Mouse (Mus musculus) kidney, postnatal 0 days (tissue): ENCODE measurements around the gene Ryr2. TPM values are rescaled to one million over a fixed set of nuclear protein-coding genes. Genes with fewer than 3 reads are reported as not detected.

Source experiments
- ATAC-seq: fragments of 200-750 bp; cut with Nextera tagmentation; replicated peaks from 2 replicates; pipeline ENCODE4 v1.8.0; 2017; ENCODE audit warnings: low read depth, moderate number of reproducible peaks, moderate TSS enrichment, moderate library complexity; ENCODE audit not compliant: low FRiP score
- DNase-seq: peaks from one replicate; pipeline ENCODE4 v3.0.0-alpha.2; 2016; ENCODE audit warnings: low spot score
- H3K27ac ChIP-seq: fragments of 300-500 bp; sonication (generic); 2 replicates; pipeline ENCODE4 v1.5.1; 2014; ENCODE audit warnings: mild to moderate bottlenecking
- H3K27me3 ChIP-seq: fragments of 300-500 bp; sonication (generic); 2 replicates; pipeline ENCODE4 v1.6.1; 2014; ENCODE audit warnings: low read length, mixed read lengths; ENCODE audit not compliant: insufficient read depth
- H3K36me3 ChIP-seq: fragments of 300-500 bp; sonication (generic); 2 replicates; pipeline ENCODE4 v1.6.1; 2014; ENCODE audit warnings: low read length, mixed read lengths; ENCODE audit not compliant: insufficient read depth
- H3K4me1 ChIP-seq: fragments of 300-500 bp; sonication (generic); replicated peaks from 2 replicates; pipeline ENCODE4 v1.6.1; 2014; ENCODE audit warnings: antibody characterized with exemption, low read length, mixed read lengths; ENCODE audit not compliant: insufficient read depth
- H3K4me2 ChIP-seq: fragments of 300-500 bp; sonication (generic); 2 replicates; pipeline ENCODE4 v1.6.1; 2014; ENCODE audit warnings: mild to moderate bottlenecking, low read length, moderate library complexity, mixed read lengths
- H3K4me3 ChIP-seq: fragments of 300-500 bp; sonication (generic); replicated peaks from 2 replicates; pipeline ENCODE4 v1.5.1; 2014; ENCODE audit warnings: low read depth, low read length
- H3K9ac ChIP-seq: fragments of 300-500 bp; sonication (generic); 2 replicates; pipeline ENCODE4 v1.6.1; 2014; ENCODE audit warnings: low read depth, low read length
- H3K9me3 ChIP-seq: fragments of 300-500 bp; sonication (generic); replicated peaks from 2 replicates; pipeline ENCODE4 v1.6.1; 2016; ENCODE audit warnings: low read length, inconsistent platforms, mixed read lengths
- CTCF ChIP-seq: IDR thresholded peaks from 2 replicates; pipeline ENCODE4 v1.5.1; 2016; ENCODE audit warnings: antibody characterized with exemption, low read depth, mild to moderate bottlenecking, moderate library complexity
- WGBS: fragments of 180-500 bp; shearing (Covaris S2); extraction: QIAGEN DNeasy Blood & Tissue Kit; methylation state at CpG from one replicate; pipeline ENCODE4 v1.1.7; 2014; 5-methylcytosine and 5-hydroxymethylcytosine counted together
- polyA plus RNA-seq: library from polyadenylated mRNA; unstranded; fragments of >200 nt; fragmentation: Nextera tagmentation; extraction: Ambion mirVana; gene quantifications from 2 replicates; pipeline ENCODE4 v1.2.1, GENCODE M21; 2015

Ryr2 gene
- polyA plus RNA-seq, 1 experiment from 2014 or later: 0.09 TPM

- Histone ChIP-seq H3K9me3 (no peaks in the 10 kb centered on the region), H3K9ac (no peak overlapping the region), H3K27me3 (no peaks in the 10 kb centered on the region), H3K4me2 (no peak overlapping the region), H3K4me3 (no peak overlapping the region), H3K27ac (no peak overlapping the region), H3K4me1 (no peaks in the 10 kb centered on the region), H3K36me3 (no peaks in the 10 kb centered on the region)
- DNase-seq (no peak), ATAC-seq (no peak)
- TF ChIP-seq CTCF: no peak
- WGBS: 71% methylated on average over 7 of the region's 7 CpGs
Measured at GRCm38 (mm10) chr13:12133549-12133948, 26.8 kb upstream of the Ryr2 start.

- no peak for ATAC-seq
Measured at GRCm38 (mm10) chr13:12132160-12132710, 25.5 kb upstream of the Ryr2 start.

GRCm38 (mm10) chr13:12129121-12129520 lies 22.4 kb upstream of the Ryr2 start:
- no peak overlapping the region for H3K4me3 ChIP-seq
- DNase-seq: no peak
- TF ChIP-seq CTCF: no peak
- no peaks in the 10 kb centered on the region for H3K9me3 ChIP-seq
- no peak overlapping the region for H3K4me2 ChIP-seq
- no peak overlapping the region for H3K9ac ChIP-seq
- 89% methylated on average over 1 of the region's 1 CpGs for WGBS
- ATAC-seq: no peak
- H3K27ac ChIP-seq: no peak overlapping the region
- H3K27me3 ChIP-seq: no peaks in the 10 kb centered on the region
- H3K36me3 ChIP-seq: no peaks in the 10 kb centered on the region
- H3K4me1 ChIP-seq: no peaks in the 10 kb centered on the region

More at GRCm38 (mm10) chr13:12132160-12132710, 25.5 kb upstream of the Ryr2 start:
- no peak for DNase-seq
- H3K27me3 ChIP-seq: no peaks in the 10 kb centered on the region
- no peak overlapping the region for H3K27ac ChIP-seq
- WGBS: 85% methylated on average over 3 of the region's 3 CpGs
- H3K4me3 ChIP-seq: no peak overlapping the region
- TF ChIP-seq CTCF: no peak
- no peak overlapping the region for H3K9ac ChIP-seq
- H3K4me2 ChIP-seq: no peak overlapping the region
- no peaks in the 10 kb centered on the region for H3K9me3 ChIP-seq
- H3K4me1 ChIP-seq: no peaks in the 10 kb centered on the region
- H3K36me3 ChIP-seq: no peaks in the 10 kb centered on the region

- DNase-seq (no peak), ATAC-seq (no peak)
- Histone ChIP-seq H3K36me3 (no peaks in the 10 kb centered on the region), H3K4me2 (no peak overlapping the region), H3K4me3 (no peak overlapping the region), H3K27me3 (no peaks in the 10 kb centered on the region), H3K9me3 (no peaks in the 10 kb centered on the region), H3K4me1 (no peaks in the 10 kb centered on the region), H3K9ac (no peak overlapping the region), H3K27ac (no peak overlapping the region)
- no peak for TF ChIP-seq CTCF
Measured at GRCm38 (mm10) chr13:12126099-12126498, 19.4 kb upstream of the Ryr2 start.

GRCm38 (mm10) chr13:12124940-12125540 lies 18.3 kb upstream of the Ryr2 start:
- ATAC-seq: no peak
- H3K27ac ChIP-seq: no peak overlapping the region
- no peak overlapping the region for H3K4me3 ChIP-seq
- H3K4me2 ChIP-seq: no peak overlapping the region
- no peaks in the 10 kb centered on the region for H3K27me3 ChIP-seq
- H3K4me1 ChIP-seq: no peaks in the 10 kb centered on the region
- no peaks in the 10 kb centered on the region for H3K36me3 ChIP-seq
- TF ChIP-seq CTCF: no peak
- no peak for DNase-seq
- H3K9me3 ChIP-seq: no peaks in the 10 kb centered on the region
- 73% methylated on average over 7 of the region's 7 CpGs for WGBS
- H3K9ac ChIP-seq: no peak overlapping the region

- Histone ChIP-seq H3K4me2 (no peak overlapping the region), H3K9ac (no peak overlapping the region), H3K27me3 (no peaks in the 10 kb centered on the region; the same call in 1 of the 2 replicates), H3K36me3 (no peaks in the 10 kb centered on the region), H3K9me3 (no peaks in the 10 kb centered on the region), H3K27ac (no peak overlapping the region), H3K4me3 (no peak overlapping the region), H3K4me1 (no peaks in the 10 kb centered on the region)
- 89% methylated on average over 8 of the region's 8 CpGs for WGBS
- ATAC-seq (no peak), DNase-seq (no peak)
- TF ChIP-seq CTCF: no peak
Measured at GRCm38 (mm10) chr13:12115551-12115950, 8.8 kb upstream of the Ryr2 start.

- no peaks in the 10 kb centered on the region for H3K9me3 ChIP-seq
- no peaks in the 10 kb centered on the region; the same call in 1 of the 2 replicates for H3K27me3 ChIP-seq
- H3K9ac ChIP-seq: no peak overlapping the region
- no peak overlapping the region for H3K27ac ChIP-seq
- H3K36me3 ChIP-seq: no peaks in the 10 kb centered on the region
- DNase-seq: no peak
- H3K4me1 ChIP-seq: no peaks in the 10 kb centered on the region
- 79% methylated on average over 1 of the region's 1 CpGs for WGBS
- no peak for ATAC-seq
- TF ChIP-seq CTCF: no peak
- no peak overlapping the region for H3K4me2 ChIP-seq
- H3K4me3 ChIP-seq: no peak overlapping the region
Measured at GRCm38 (mm10) chr13:12114816-12115215, 8.1 kb upstream of the Ryr2 start.
